Mouse (Mus musculus) heart, adult 2 months (tissue): ENCODE data around the gene Impdh2. TPM values are rescaled to one million over a fixed set of nuclear protein-coding genes. Genes with fewer than 3 reads are reported as not detected.

Experiments used
- DNase-seq, 2 experiments: peaks; one replicate each; pipeline ENCODE4 v3.0.0; 2021
- H3K27ac ChIP-seq: fragments of 200-600 bp; 2 replicates; pipeline ENCODE4 v1.8.1; 2022
- H3K27me3 ChIP-seq: fragments of 200-500 bp; 2 replicates; pipeline ENCODE4 v1.6.1; 2012; ENCODE audit warnings: mild to moderate bottlenecking, low read length, inconsistent platforms, mixed read lengths; ENCODE audit not compliant: control insufficient read depth, insufficient read depth
- H3K36me3 ChIP-seq: fragments of 200-500 bp; 2 replicates; pipeline ENCODE4 v1.6.1; 2012; ENCODE audit warnings: low read length, inconsistent platforms; ENCODE audit not compliant: control insufficient read depth, insufficient read depth
- H3K4me1 ChIP-seq: fragments of 200-500 bp; 2 replicates; pipeline ENCODE4 v1.6.1; 2011; ENCODE audit warnings: low read length; ENCODE audit not compliant: control insufficient read depth, insufficient read depth
- H3K4me3 ChIP-seq: fragments of 200-600 bp; 2 replicates; pipeline ENCODE4 v1.8.1; 2022
- H3K79me2 ChIP-seq: fragments of 200-500 bp; replicated peaks from 2 replicates; pipeline ENCODE4 v1.6.1; 2012; ENCODE audit warnings: mild to moderate bottlenecking, inconsistent platforms, low read length, moderate library complexity, mixed read lengths; ENCODE audit not compliant: control insufficient read depth, insufficient read depth
- H3K9ac ChIP-seq: fragments of 200-500 bp; 2 replicates; pipeline ENCODE4 v1.6.1; 2012; ENCODE audit warnings: low read depth, mild to moderate bottlenecking, control low read depth, inconsistent platforms, low read length, mixed read lengths
- CTCF ChIP-seq: fragments of 200-600 bp; IDR thresholded peaks from 2 replicates; pipeline ENCODE4 v1.8.1; 2022; ENCODE audit warnings: antibody characterized with exemption, mild to moderate bottlenecking, moderate library complexity
- EP300 ChIP-seq: fragments of 200-500 bp; IDR thresholded peaks from 2 replicates; pipeline ENCODE4 v1.6.1; 2011; ENCODE audit warnings: low read depth, low read length, control low read depth; ENCODE audit not compliant: insufficient read depth
- POLR2A ChIP-seq: fragments of 200-500 bp; IDR thresholded peaks from 2 replicates; pipeline ENCODE4 v1.6.1; 2011; ENCODE audit warnings: mild to moderate bottlenecking, low read depth, low read length, control low read depth; ENCODE audit not compliant: insufficient read depth
- WGBS: fragments of 180-500 bp; shearing (Covaris S2); methylation state at CpG from one replicate; pipeline ENCODE4 v1.1.7; 2018; 5-methylcytosine and 5-hydroxymethylcytosine counted together
- intact Hi-C: fragments of 180-260 bp; cut with DNase I; formaldehyde crosslinking; loops from one replicate; pipeline ENCODE4 v1.15.1; 2025
- polyA plus RNA-seq: library from polyadenylated mRNA; depleted of rRNA; stranded (reverse); fragments of >200 nt; gene quantifications from 2 replicates; pipeline ENCODE4 v1.2.3, GENCODE M21; 2012
- total RNA-seq, 2 experiments: library from RNA; stranded (reverse); gene quantifications; 2 replicates each; pipeline ENCODE4 v1.2.3; 2021

Impdh2 gene
- total and polyA plus RNA-seq, 3 experiments: 47.8 to 55.5 (median 51.2) TPM

DNA sequence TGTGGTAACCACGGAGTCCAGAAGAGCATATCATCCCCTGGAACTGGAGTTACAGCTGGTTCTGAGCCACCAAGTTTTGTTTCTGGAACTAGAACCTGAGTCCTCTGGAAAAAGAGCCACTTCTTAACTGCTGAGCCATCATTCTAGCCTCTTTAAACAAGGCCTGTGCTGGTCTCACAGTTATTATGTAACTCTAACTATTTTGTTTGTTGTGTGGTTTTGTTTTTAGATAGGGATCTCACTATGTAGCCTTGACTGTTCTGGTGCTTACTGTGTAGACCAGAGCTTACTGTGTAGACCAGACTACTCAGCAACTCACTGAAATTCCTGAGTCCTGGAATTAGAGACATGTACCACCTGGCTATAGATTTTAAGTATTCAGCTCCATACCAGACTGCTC is 13.2 kb upstream of the Impdh2 start:
- WGBS: 90% methylated on average over 1 of the region's 1 CpGs
- H3K27me3 ChIP-seq: no peaks in the 10 kb centered on the region

DNA sequence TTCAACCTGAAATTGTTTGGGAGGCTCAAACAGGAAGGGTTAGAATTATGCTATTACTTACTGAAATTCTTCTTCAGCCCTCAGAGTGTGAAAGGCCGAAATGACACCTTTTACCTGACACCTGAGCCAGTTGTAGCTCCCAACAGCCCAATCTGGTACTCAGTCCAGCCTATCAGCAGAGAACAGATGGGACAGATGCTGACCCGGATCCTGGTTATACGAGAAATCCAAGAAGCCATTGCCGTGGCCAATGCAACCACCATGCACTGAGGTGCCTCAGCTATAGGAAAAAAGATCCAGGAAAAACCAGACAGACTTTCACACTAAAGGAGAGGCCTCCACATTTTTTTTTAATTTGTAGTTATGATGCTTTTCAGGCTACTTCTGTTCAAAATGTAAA is 917 bp upstream of the Impdh2 start:
- intact Hi-C loops: no loop called here
- no peak overlapping the region for H3K4me3 ChIP-seq
- no peak for DNase-seq
- TF ChIP-seq POLR2A (no peak), EP300 (no peak), CTCF (no peak)
- no peaks in the 10 kb centered on the region for H3K27me3 ChIP-seq
- H3K27ac ChIP-seq: no peak overlapping the region
- H3K4me1 ChIP-seq: no peaks in the 10 kb centered on the region; the same call in none of the 2 replicates
- 85% methylated on average over 4 of the region's 4 CpGs for whole genome bisulfite sequencing
- no peaks in the 10 kb centered on the region for H3K79me2 ChIP-seq
- H3K9ac ChIP-seq: no peak overlapping the region
- H3K36me3 ChIP-seq: no peaks in the 10 kb centered on the region; the same call in 1 of the 2 replicates

More for the DNA sequence above, 13.2 kb upstream of the Impdh2 start:
- Histone ChIP-seq H3K36me3 (peaks cover 11% of the 10 kb centered on the region), H3K79me2 (no peaks in the 10 kb centered on the region), H3K9ac (no peak overlapping the region), H3K27ac (no peak overlapping the region), H3K4me3 (no peak overlapping the region), H3K4me1 (no peaks in the 10 kb centered on the region)
- no peak for DNase-seq
- intact Hi-C loops: no loop called here
- TF ChIP-seq EP300 (no peak), POLR2A (no peak), CTCF (no peak)

DNA sequence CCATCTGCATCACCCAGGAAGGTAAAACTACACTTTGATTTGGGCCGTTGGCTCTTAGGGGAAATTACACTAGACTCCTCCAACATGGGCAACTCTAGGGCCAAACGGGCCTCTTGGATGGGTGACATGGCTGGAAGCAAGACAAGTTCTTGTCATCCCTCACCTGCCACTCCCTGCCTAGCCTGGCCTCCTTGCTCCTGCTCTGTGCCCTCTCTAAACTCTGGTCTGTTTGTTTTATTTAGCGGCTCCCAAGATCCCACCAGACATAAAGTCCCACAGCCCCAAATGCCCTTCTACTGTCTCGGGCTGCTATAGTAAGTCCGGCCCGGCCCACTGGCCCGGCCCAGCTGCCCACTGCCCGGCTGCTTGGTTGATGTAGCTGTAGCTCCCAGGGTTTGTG is 3.6 kb downstream of the Impdh2 start:
- 78% methylated on average over 8 of the region's 8 CpGs for WGBS
- Histone ChIP-seq H3K9ac (no peak overlapping the region), H3K36me3 (no peaks in the 10 kb centered on the region), H3K79me2 (no peaks in the 10 kb centered on the region), H3K27me3 (no peaks in the 10 kb centered on the region), H3K4me1 (peaks cover 7% of the 10 kb centered on the region), H3K27ac (no peak overlapping the region), H3K4me3 (no peak overlapping the region)
- intact Hi-C loops: no loop called here
- no peak for DNase-seq
- TF ChIP-seq CTCF (no peak), EP300 (no peak), POLR2A (no peak)

DNA sequence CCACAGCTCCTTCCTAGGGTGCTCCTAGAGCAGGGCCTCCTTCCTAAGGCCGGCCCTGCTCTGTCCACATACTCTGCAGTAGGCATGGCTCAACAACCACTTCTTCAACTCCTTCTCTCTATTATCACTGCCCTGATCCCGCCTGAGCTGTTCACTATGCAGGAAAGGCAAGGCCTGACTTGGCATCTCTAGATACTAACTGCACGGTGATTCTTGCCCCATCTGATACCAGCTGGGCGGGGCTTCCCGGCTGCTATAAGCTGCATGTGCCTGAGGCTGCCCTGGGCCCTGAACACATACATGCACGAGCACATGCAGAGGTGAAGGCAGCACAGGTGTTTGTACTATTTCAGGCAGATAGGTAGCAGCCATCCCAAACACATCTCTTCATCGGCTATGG is 4.0 kb downstream of the Impdh2 start:
- Histone ChIP-seq H3K4me1 (peaks cover 7% of the 10 kb centered on the region), H3K4me3 (no peak overlapping the region), H3K27me3 (no peaks in the 10 kb centered on the region), H3K79me2 (no peaks in the 10 kb centered on the region), H3K9ac (no peak overlapping the region), H3K36me3 (no peaks in the 10 kb centered on the region), H3K27ac (no peak overlapping the region)
- DNase-seq: no peak
- WGBS: 69% methylated on average over 7 of the region's 7 CpGs
- TF ChIP-seq EP300: no peak
- TF ChIP-seq POLR2A: 0 out of 2 replicates have a peak, but pooled peaks have one; percentile 8
- no peak for TF ChIP-seq CTCF
- intact Hi-C loops: no loop called here

DNA sequence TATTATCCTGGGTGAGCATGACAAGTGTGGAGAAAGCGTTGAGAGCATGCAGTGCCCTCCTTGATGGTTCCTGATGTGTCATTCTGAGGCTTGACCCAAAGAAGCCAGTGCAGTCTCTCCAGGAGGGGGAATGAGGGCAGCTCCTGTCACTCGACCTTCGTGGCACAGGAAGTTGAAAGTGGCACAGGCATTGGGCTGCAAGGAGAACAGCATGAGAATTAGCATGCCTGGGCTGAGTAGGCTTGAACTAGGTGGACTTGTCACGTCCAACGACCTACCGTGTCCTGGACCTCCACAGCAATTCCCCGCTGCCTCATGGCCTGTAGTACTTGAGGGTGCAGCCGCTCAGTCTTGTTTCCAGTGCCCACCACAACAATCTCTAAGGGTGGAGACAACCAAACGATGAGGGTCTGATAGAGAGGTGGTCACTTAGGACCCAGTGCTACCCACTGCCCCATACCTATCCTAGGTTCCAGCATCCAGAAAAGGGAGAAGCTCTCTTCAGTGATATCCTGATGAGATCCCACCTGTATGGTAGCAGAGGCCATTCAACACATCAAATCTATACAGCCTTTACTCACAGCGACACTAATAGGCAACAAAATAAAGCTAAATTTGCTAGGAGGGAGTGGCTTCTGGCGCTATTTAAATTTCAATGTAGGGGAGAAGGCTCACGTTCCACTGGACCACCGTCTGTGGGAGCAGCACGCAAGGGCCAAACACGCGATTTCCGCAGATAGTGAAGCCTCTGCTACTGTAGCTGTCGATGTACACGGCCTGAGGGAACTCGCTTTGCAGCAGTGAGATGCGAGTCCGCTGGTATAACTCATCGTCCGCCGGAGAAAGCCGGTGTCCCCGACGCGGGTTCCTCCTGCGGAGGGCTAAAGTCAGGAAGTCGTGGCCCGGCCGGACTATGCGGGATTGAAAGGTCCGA is 6.1 kb downstream of the Impdh2 start:
- no peak for TF ChIP-seq CTCF
- TF ChIP-seq POLR2A: no peak
- TF ChIP-seq EP300: no peak
- Histone ChIP-seq H3K4me3 (peak overlapping the region; percentile 88), H3K4me1 (peaks cover 7% of the 10 kb centered on the region), H3K36me3 (no peaks in the 10 kb centered on the region), H3K27me3 (no peaks in the 10 kb centered on the region), H3K9ac (peak overlapping the region; percentile 76), H3K79me2 (no peaks in the 10 kb centered on the region), H3K27ac (peak overlapping the region; percentile 95)
- 12% methylated on average over 35 of the region's 35 CpGs for WGBS
- DNase-seq: no peak
- intact Hi-C loops: loop anchor here (2.0 kb wide), 1 partner anchor 49 kb away; the partner anchor contains the start of gene Qrich1
